Mouse (Mus musculus) MEL (cell line): ENCODE data around the gene Mllt11.

Experiments
- BHLHE40 ChIP-seq: IDR thresholded peaks from 2 replicates; pipeline ENCODE4 v1.6.1; 2012; ENCODE audit warnings: low read depth, mild to moderate bottlenecking, inconsistent platforms, low read length, improper control_type of control experiment, borderline replicate concordance
- CTCF ChIP-seq, 3 experiments: IDR thresholded peaks in 2 of 3; conservative IDR thresholded peaks in 1 of 3; 2 replicates each; pipeline ENCODE4 v1.5.1; 2011 to 2012; ENCODE audit warnings: low read length in 3 of 3, low read depth in 2 of 3, mild to moderate bottlenecking in 2 of 3, improper control_type of control experiment in 1 of 3, inconsistent platforms in 1 of 3, mixed read lengths in 1 of 3, moderate library complexity in 1 of 3; ENCODE audit not compliant: control insufficient read depth in 1 of 3, insufficient read depth in 1 of 3, poor library complexity in 1 of 3, severe bottlenecking in 1 of 3
- E2F4 ChIP-seq: IDR thresholded peaks from 2 replicates; pipeline ENCODE4 v1.6.1; 2011; ENCODE audit warnings: low read depth, low read length, improper control_type of control experiment, borderline replicate concordance
- GATA1 ChIP-seq: IDR thresholded peaks from 2 replicates; pipeline ENCODE4 v1.6.1; 2011; ENCODE audit warnings: low read depth, low read length, improper control_type of control experiment
- MAFK ChIP-seq: IDR thresholded peaks from 2 replicates; pipeline ENCODE4 v1.6.1; 2011; ENCODE audit warnings: low read depth, mild to moderate bottlenecking, low read length, improper control_type of control experiment, borderline replicate concordance
- MAX ChIP-seq: IDR thresholded peaks from 2 replicates; pipeline ENCODE4 v1.6.1; 2011; ENCODE audit warnings: low read length, improper control_type of control experiment
- MYB ChIP-seq: IDR thresholded peaks from 2 replicates; pipeline ENCODE4 v1.6.1; 2011; ENCODE audit warnings: mild to moderate bottlenecking, low read depth, low read length, improper control_type of control experiment
- MYC ChIP-seq: IDR thresholded peaks from 2 replicates; pipeline ENCODE4 v1.6.1; 2011; ENCODE audit warnings: low read depth, mild to moderate bottlenecking, low read length, improper control_type of control experiment, moderate library complexity
- POLR2A ChIP-seq, 2 experiments: IDR thresholded peaks; 2 replicates each; pipeline ENCODE4 v1.6.1; 2011 to 2012; ENCODE audit warnings: low read length in 2 of 2, mild to moderate bottlenecking in 2 of 2, control low read depth in 1 of 2, improper control_type of control experiment in 1 of 2, low read depth in 1 of 2, moderate library complexity in 1 of 2; ENCODE audit not compliant: control insufficient read depth in 1 of 2, insufficient read depth in 1 of 2, poor library complexity in 1 of 2
- RCOR1 ChIP-seq: IDR thresholded peaks from 2 replicates; pipeline ENCODE4 v1.6.1; 2012; ENCODE audit warnings: low read depth, mild to moderate bottlenecking, inconsistent platforms, low read length, improper control_type of control experiment
- TCF12 ChIP-seq: IDR thresholded peaks from 2 replicates; pipeline ENCODE4 v1.6.1; 2014; ENCODE audit warnings: low read depth, mild to moderate bottlenecking, inconsistent platforms, low read length, improper control_type of control experiment, moderate library complexity
- ZKSCAN1 ChIP-seq: IDR thresholded peaks from 2 replicates; pipeline ENCODE4 v1.6.1; 2012; ENCODE audit warnings: low read depth, mild to moderate bottlenecking, inconsistent platforms, low read length, improper control_type of control experiment, moderate library complexity

GRCm38 (mm10) chr3:95184796-95185577, 47.0 kb downstream of the Mllt11 start:
- TF ChIP-seq CTCF (IDR thresholded peaks at IDR 0.05 in 2 of 3, conservative IDR thresholded peaks at IDR 0.05 in 1 of 3; ENCODE audit: control insufficient read depth in 1 of 3, insufficient read depth in 1 of 3, low read depth in 2 of 3, low read length in 3 of 3, poor library complexity in 1 of 3, severe bottlenecking in 1 of 3) (no peak), E2F4 (no peak), TCF12 (no peak), MAX (0 out of 2 replicates have a peak, but pooled peaks have one; percentile 17), MYB (no peak), MYC (no peak), ZKSCAN1 (no peak), POLR2A (IDR thresholded peaks at IDR 0.05; ENCODE audit: control insufficient read depth in 1 of 2, insufficient read depth in 1 of 2, low read depth in 1 of 2, low read length in 2 of 2, poor library complexity in 1 of 2) (no peak), BHLHE40 (no peak), GATA1 (peak; percentile 81), RCOR1 (peak; percentile 78; the same call in 1 of the 2 replicates), MAFK (no peak)
